Mouse (Mus musculus) embryonic facial prominence, embryonic 14.5 days (tissue): ENCODE measurements at regions not wholly inside any gene's neighbourhood (a gene's known extent, or its start where the extent isn't known, plus 50 kb on each side); places are given as distances from the start of the nearest gene placed in this dataset.

Source experiments
- ATAC-seq: fragments of 200-750 bp; cut with Nextera tagmentation; 2 replicates; pipeline ENCODE4 v1.8.0; 2017; ENCODE audit warnings: low read depth, moderate number of reproducible peaks, moderate TSS enrichment
- DNase-seq: peaks from one replicate; pipeline ENCODE4 v3.0.0-alpha.2; 2015; ENCODE audit warnings: low spot score
- H3K27ac ChIP-seq: fragments of 300-500 bp; sonication (generic); replicated peaks from 2 replicates; pipeline ENCODE4 v1.5.1; 2014; ENCODE audit warnings: low read depth, mild to moderate bottlenecking, low read length, moderate library complexity
- H3K27me3 ChIP-seq: fragments of 300-500 bp; sonication (generic); replicated peaks from 2 replicates; pipeline ENCODE4 v1.6.1; 2014; ENCODE audit warnings: low read length; ENCODE audit not compliant: control insufficient read depth, insufficient read depth
- H3K36me3 ChIP-seq: fragments of 300-500 bp; sonication (generic); 2 replicates; pipeline ENCODE4 v1.6.1; 2014; ENCODE audit warnings: low read length, mixed read lengths; ENCODE audit not compliant: control insufficient read depth, insufficient read depth
- H3K4me1 ChIP-seq: fragments of 300-500 bp; sonication (generic); 2 replicates; pipeline ENCODE4 v1.6.1; 2014; ENCODE audit warnings: antibody characterized with exemption, low read length; ENCODE audit not compliant: control insufficient read depth, insufficient read depth
- H3K4me2 ChIP-seq: fragments of 300-500 bp; sonication (generic); 2 replicates; pipeline ENCODE4 v1.6.1; 2014; ENCODE audit warnings: low read depth, mild to moderate bottlenecking, low read length, moderate library complexity, mixed read lengths
- H3K4me3 ChIP-seq: fragments of 300-500 bp; sonication (generic); 2 replicates; pipeline ENCODE4 v1.5.1; 2014; ENCODE audit warnings: low read depth, mild to moderate bottlenecking, low read length
- H3K9ac ChIP-seq: fragments of 300-500 bp; sonication (generic); 2 replicates; pipeline ENCODE4 v1.6.1; 2014; ENCODE audit warnings: low read depth, mild to moderate bottlenecking, low read length, moderate library complexity, mixed read lengths
- H3K9me3 ChIP-seq: fragments of 300-500 bp; sonication (generic); 2 replicates; pipeline ENCODE4 v1.6.1; 2016; ENCODE audit warnings: low read length; ENCODE audit not compliant: control insufficient read depth
- WGBS: fragments of 180-500 bp; shearing (Covaris S2); extraction: QIAGEN DNeasy Blood & Tissue Kit; methylation state at CpG from one replicate; pipeline ENCODE4 v1.1.7; 2014; 5-methylcytosine and 5-hydroxymethylcytosine counted together

GRCm38 (mm10) chr8:8440903-8441302 lies 220.1 kb downstream of the Efnb2 start:
- no peak overlapping the region for H3K9ac ChIP-seq
- peak overlapping the region; percentile 1; the same call in 1 of the 2 replicates for H3K4me2 ChIP-seq
- no peaks in the 10 kb centered on the region for H3K4me1 ChIP-seq
- no peaks in the 10 kb centered on the region for H3K9me3 ChIP-seq
- DNase-seq (no peak), ATAC-seq (no peak)
- 37% methylated on average over 8 of the region's 8 CpGs for WGBS
- no peaks in the 10 kb centered on the region for H3K27me3 ChIP-seq
- H3K27ac ChIP-seq = no peak overlapping the region
- no peak overlapping the region for H3K4me3 ChIP-seq
- no peaks in the 10 kb centered on the region for H3K36me3 ChIP-seq

DNA sequence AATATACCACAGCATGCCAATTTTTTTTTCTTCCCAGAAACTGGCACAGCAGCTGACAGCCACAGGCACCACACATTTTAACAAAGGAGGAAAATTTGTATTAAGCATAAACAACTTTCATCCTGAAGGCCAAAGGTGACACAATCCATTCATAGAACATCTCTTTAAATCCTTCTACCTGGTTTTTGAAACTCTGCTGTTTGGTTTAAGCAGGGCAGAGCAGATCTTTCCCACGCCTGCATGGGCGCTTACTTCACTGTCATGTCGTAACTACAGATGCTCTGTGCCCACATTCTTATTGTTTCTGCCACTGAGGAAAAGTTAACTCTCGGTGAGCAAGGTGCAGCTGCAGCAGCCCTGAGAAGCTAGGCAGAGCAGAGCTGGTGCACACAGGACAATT lies 234.8 kb downstream of the Efnb2 start:
- H3K9ac ChIP-seq = no peak overlapping the region
- ATAC-seq = no peak
- no peak overlapping the region for H3K4me3 ChIP-seq
- no peaks in the 10 kb centered on the region for H3K27me3 ChIP-seq
- no peaks in the 10 kb centered on the region for H3K36me3 ChIP-seq
- H3K9me3 ChIP-seq = no peaks in the 10 kb centered on the region
- no peak for DNase-seq
- no peak overlapping the region for H3K4me2 ChIP-seq
- no peak overlapping the region for H3K27ac ChIP-seq
- 0 out of 2 replicates have a peak, but pooled peaks cover 3% of the 10 kb centered on the region for H3K4me1 ChIP-seq
- 67% methylated on average over 4 of the region's 4 CpGs for WGBS

- no peak overlapping the region for H3K27ac ChIP-seq
- H3K4me1 ChIP-seq = peaks cover 9% of the 10 kb centered on the region; the same call in 1 of the 2 replicates
- H3K9me3 ChIP-seq = no peaks in the 10 kb centered on the region
- H3K9ac ChIP-seq = no peak overlapping the region
- H3K27me3 ChIP-seq = no peaks in the 10 kb centered on the region
- DNase-seq (no peak), ATAC-seq (no peak)
- H3K36me3 ChIP-seq = no peaks in the 10 kb centered on the region
- H3K4me2 ChIP-seq = no peak overlapping the region
- WGBS = 95% methylated on average over 2 of the region's 2 CpGs
- no peak overlapping the region for H3K4me3 ChIP-seq
Observed at GRCm38 (mm10) chr8:8423443-8423842, 237.6 kb downstream of the Efnb2 start.

DNA sequence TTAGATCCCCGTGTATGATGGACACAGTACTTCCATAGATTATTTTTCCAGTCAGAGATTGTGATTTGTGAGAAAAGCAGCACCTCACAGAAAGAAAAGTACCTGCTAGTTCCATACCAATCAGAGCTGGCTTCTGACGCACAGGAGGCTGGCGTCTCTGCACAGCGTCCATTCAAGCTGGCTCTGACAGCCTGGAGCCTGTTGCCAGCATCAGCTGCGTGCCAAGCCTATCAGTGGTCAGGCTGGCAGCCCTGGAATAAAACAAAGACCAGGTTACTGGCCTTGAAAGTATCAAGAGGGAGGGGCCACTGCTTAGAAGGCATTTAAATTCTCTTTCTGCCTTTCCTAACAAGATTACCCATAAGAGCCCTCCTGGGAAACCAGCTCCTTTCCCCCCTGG lies 239.3 kb downstream of the Efnb2 start:
- peaks cover 9% of the 10 kb centered on the region; the same call in 1 of the 2 replicates for H3K4me1 ChIP-seq
- H3K4me2 ChIP-seq = no peak overlapping the region
- 61% methylated on average over 5 of the region's 5 CpGs for WGBS
- DNase-seq (no peak), ATAC-seq (no peak)
- no peak overlapping the region for H3K9ac ChIP-seq
- no peaks in the 10 kb centered on the region for H3K36me3 ChIP-seq
- no peak overlapping the region for H3K27ac ChIP-seq
- no peaks in the 10 kb centered on the region for H3K27me3 ChIP-seq
- no peaks in the 10 kb centered on the region for H3K9me3 ChIP-seq
- H3K4me3 ChIP-seq = no peak overlapping the region

DNA sequence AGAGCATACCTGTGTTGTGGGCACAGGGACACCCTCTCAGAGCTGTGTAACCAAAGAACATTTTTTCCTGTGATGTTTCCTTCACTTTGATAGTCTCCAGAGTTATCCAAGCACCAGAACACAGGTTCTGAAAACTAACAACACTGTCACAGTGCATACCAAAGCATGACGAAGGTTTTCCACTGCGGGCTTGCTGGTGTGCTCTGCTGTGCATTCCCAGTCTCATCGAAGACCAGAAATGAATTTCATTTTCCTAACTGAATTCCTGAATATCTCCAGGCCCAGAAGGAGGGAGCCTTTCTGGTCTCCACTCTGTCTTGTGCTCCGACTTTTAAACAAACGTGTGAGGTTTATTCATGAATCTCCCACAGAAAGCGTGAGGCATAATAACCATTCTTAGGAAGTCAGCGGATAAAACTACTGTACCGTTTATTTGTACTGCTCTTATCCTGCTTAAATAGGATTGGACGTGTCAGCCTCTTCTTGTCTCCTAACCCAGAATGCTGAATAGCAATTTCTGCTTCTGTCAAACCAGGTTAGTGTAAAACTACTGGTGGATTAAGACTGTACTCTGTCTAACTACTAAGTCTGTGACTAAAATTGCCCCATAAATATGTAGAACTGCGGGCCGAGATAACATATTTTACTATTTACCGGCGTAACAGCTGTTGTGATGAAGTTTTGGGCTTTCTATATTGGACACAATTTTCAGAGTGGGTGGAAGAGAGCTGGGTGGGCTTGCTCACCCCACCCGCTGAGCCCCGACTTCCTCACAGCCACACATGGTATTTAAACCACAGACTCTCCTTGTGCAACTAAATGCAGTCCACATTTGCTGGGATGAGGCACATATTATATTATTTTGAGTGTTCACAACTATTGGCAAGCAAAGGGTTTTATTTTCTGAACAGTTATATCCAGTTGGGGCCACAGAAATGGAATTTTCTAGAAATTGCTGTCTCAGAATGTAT lies 241.4 kb downstream of the Efnb2 start:
- Histone ChIP-seq H3K9me3 (no peaks in the 10 kb centered on the region), H3K27ac (peak overlapping the region; percentile 53; the same call in 1 of the 2 replicates)
- 52% methylated on average over 15 of the region's 15 CpGs for WGBS

DNA sequence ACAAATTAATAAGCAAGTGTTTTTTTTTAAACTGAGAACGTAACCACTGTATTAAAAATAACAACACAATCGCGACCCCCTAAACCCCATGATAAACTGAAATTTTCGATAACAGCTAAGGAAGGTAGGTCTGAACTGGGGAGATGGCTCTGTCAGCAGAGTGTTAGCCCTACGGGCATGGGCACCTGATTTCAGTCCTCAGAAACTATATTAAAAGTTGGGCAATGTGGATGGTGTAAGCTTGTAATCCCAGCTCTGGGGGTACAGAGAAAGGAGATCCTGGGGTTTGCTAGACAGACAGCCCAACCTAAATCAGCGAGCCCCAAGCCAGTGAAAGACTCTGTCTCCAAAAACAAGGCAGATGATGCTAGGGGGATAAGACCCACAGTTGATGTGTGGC lies 242.1 kb downstream of the Efnb2 start:
- no peak overlapping the region for H3K27ac ChIP-seq
- H3K36me3 ChIP-seq = no peaks in the 10 kb centered on the region
- H3K9ac ChIP-seq = no peak overlapping the region
- 87% methylated on average over 6 of the region's 6 CpGs for WGBS
- H3K9me3 ChIP-seq = no peaks in the 10 kb centered on the region
- H3K27me3 ChIP-seq = no peaks in the 10 kb centered on the region
- H3K4me3 ChIP-seq = no peak overlapping the region
- no peak overlapping the region for H3K4me2 ChIP-seq
- no peak for DNase-seq
- no peak for ATAC-seq
- H3K4me1 ChIP-seq = peaks cover 9% of the 10 kb centered on the region; the same call in 1 of the 2 replicates

More for the DNA sequence above, 241.4 kb downstream of the Efnb2 start:
- H3K4me1 ChIP-seq = peaks cover 9% of the 10 kb centered on the region; the same call in 1 of the 2 replicates
- DNase-seq = peak; percentile 62
- no peak overlapping the region for H3K4me3 ChIP-seq
- H3K36me3 ChIP-seq = no peaks in the 10 kb centered on the region
- no peak overlapping the region for H3K4me2 ChIP-seq
- no peak overlapping the region for H3K9ac ChIP-seq
- H3K27me3 ChIP-seq = no peaks in the 10 kb centered on the region
- no peak for ATAC-seq

GRCm38 (mm10) chr8:8418525-8418924 lies 242.5 kb downstream of the Efnb2 start:
- H3K4me3 ChIP-seq = no peak overlapping the region
- no peaks in the 10 kb centered on the region for H3K27me3 ChIP-seq
- DNase-seq (no peak), ATAC-seq (no peak)
- H3K9me3 ChIP-seq = no peaks in the 10 kb centered on the region
- 92% methylated on average over 2 of the region's 2 CpGs for WGBS
- no peak overlapping the region for H3K9ac ChIP-seq
- H3K36me3 ChIP-seq = no peaks in the 10 kb centered on the region
- H3K4me2 ChIP-seq = no peak overlapping the region
- H3K27ac ChIP-seq = no peak overlapping the region
- peaks cover 9% of the 10 kb centered on the region; the same call in 1 of the 2 replicates for H3K4me1 ChIP-seq

- no peak overlapping the region for H3K27ac ChIP-seq
- H3K36me3 ChIP-seq = no peaks in the 10 kb centered on the region
- no peak overlapping the region for H3K4me2 ChIP-seq
- no peaks in the 10 kb centered on the region for H3K27me3 ChIP-seq
- H3K4me3 ChIP-seq = no peak overlapping the region
- H3K9me3 ChIP-seq = no peaks in the 10 kb centered on the region
- DNase-seq (no peak), ATAC-seq (no peak)
- no peak overlapping the region for H3K9ac ChIP-seq
- peaks cover 9% of the 10 kb centered on the region; the same call in 1 of the 2 replicates for H3K4me1 ChIP-seq
- 67% methylated on average over 10 of the region's 10 CpGs for WGBS
Observed at GRCm38 (mm10) chr8:8416092-8416701, 244.8 kb downstream of the Efnb2 start.
